Mouse (Mus musculus) ES-E14 (cell line): Measurements from ENCODE around the gene Atxn7. TPM values are rescaled to one million over a fixed set of nuclear protein-coding genes. Genes with fewer than 3 reads are reported as not detected.
A peak's percentile ranks its signal among the peaks of the same experiment; 100 is the strongest.

Experiments used
- DNase-seq: peaks from one replicate; pipeline ENCODE4 v3.0.0-alpha.2; 2013; ENCODE audit warnings: low read depth, low spot score
- H3K27ac ChIP-seq: 2 replicates; pipeline ENCODE4 v1.5.1; 2012; ENCODE audit warnings: low read depth, mild to moderate bottlenecking, low read length, moderate library complexity, mixed read lengths; ENCODE audit not compliant: poor library complexity, insufficient read depth, severe bottlenecking
- H3K36me3 ChIP-seq: 2 replicates; pipeline ENCODE4 v1.6.1; 2012; ENCODE audit warnings: mild to moderate bottlenecking, low read length, moderate library complexity, mixed read lengths; ENCODE audit not compliant: control insufficient read depth, poor library complexity, insufficient read depth, severe bottlenecking
- H3K4me1 ChIP-seq, 2 experiments: fragments of 150-350 bp in 1 of 2; sonication (generic) in 1 of 2; 2 replicates each; pipeline ENCODE4 v1.6.1; 2012; ENCODE audit warnings: low read length in 2 of 2, mild to moderate bottlenecking in 1 of 2, mixed read lengths in 1 of 2; ENCODE audit not compliant: control insufficient read depth in 2 of 2, insufficient read depth in 2 of 2, poor library complexity in 1 of 2
- H3K4me3 ChIP-seq, 2 experiments: fragments of 150-350 bp in 1 of 2; sonication (generic) in 1 of 2; 2 replicates each; pipeline ENCODE4 v1.5.1; 2012; ENCODE audit warnings: low read length in 2 of 2, low read depth in 1 of 2, mild to moderate bottlenecking in 1 of 2, mixed read lengths in 1 of 2; ENCODE audit not compliant: insufficient read depth in 1 of 2, poor library complexity in 1 of 2, severe bottlenecking in 1 of 2
- H3K9ac ChIP-seq: 2 replicates; pipeline ENCODE4 v1.6.1; 2012; ENCODE audit warnings: low read depth, mild to moderate bottlenecking, low read length, mixed read lengths; ENCODE audit not compliant: poor library complexity, insufficient read depth, severe bottlenecking
- H3K9me3 ChIP-seq: fragments of 150-350 bp; sonication (generic); 2 replicates; pipeline ENCODE4 v1.6.1; 2012; ENCODE audit warnings: low read depth, mild to moderate bottlenecking, low read length; ENCODE audit not compliant: control insufficient read depth, insufficient read depth
- CHD2 ChIP-seq: IDR thresholded peaks from 2 replicates; pipeline ENCODE4 v1.6.1; 2014; ENCODE audit warnings: mild to moderate bottlenecking, low read depth, low read length, inconsistent platforms
- HCFC1 ChIP-seq: IDR thresholded peaks from 2 replicates; pipeline ENCODE4 v1.6.1; 2012; ENCODE audit warnings: low read length, inconsistent platforms, borderline replicate concordance; ENCODE audit not compliant: insufficient read depth
- MAFK ChIP-seq: IDR thresholded peaks from 2 replicates; pipeline ENCODE4 v1.6.1; 2014; ENCODE audit warnings: mild to moderate bottlenecking, low read depth, low read length, inconsistent platforms; ENCODE audit not compliant: insufficient read depth
- ZC3H11A ChIP-seq: IDR thresholded peaks from 2 replicates; pipeline ENCODE4 v1.6.1; 2012; ENCODE audit warnings: low read depth, mild to moderate bottlenecking, inconsistent platforms, low read length, borderline replicate concordance
- ZNF384 ChIP-seq: IDR thresholded peaks from 2 replicates; pipeline ENCODE4 v1.6.1; 2012; ENCODE audit warnings: low read depth, low read length, inconsistent platforms
- in situ Hi-C, 2 experiments: fragments of 600-800 bp; cut with MboI; formaldehyde crosslinking; loops; one replicate each; pipeline ENCODE4 v1.15.1; 2025; ENCODE audit warnings: low sequenced_read_pairs in 2 of 2, inconsistent platforms in 1 of 2; ENCODE audit not compliant: unreplicated experiment in 2 of 2
- total RNA-seq: library from RNA; depleted of rRNA; stranded (reverse); fragments of 300-350 nt; gene quantifications from 2 replicates; pipeline ENCODE4 v1.2.3, GENCODE M21; 2012; rRNA removed

Atxn7 gene
- total RNA-seq, 1 experiment = 2.9 TPM

DNA sequence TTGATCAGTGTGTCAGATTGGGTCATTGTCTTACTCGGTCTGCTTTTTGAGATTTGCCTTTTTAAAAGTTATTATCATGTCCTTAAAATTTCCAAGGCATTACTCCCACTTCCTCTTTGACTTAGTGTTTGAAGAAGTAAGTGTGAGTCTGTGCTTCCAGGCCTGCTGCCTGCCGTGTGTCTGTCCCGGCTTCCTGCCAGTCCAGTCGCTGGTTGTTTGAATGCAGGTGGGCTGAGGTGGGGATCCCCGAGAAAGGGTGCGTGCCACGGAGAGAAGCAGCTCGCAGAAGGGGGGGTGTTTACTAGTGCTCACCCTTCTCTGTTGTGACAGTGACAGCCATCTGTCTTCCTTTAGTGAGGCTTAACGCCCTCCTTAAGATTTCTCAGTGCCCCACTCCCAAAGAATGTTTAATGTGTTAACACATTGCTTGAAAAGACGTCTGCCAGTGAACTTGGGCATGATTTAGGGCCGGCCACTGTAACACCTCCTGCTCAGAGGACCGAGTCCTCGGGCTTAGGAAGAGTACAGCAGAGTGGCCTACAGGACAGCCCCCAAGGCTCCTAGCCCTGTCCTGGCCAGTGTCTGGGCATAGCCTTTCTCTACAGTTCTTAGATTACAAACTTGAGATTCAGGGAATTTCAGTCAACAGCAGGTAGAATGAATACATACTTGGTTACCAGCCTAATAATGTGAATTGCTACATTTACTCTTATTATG is 143.1 kb downstream of the Atxn7 start:
- H3K9ac ChIP-seq = no peak overlapping the region
- in situ Hi-C loops = no loop called here

DNA sequence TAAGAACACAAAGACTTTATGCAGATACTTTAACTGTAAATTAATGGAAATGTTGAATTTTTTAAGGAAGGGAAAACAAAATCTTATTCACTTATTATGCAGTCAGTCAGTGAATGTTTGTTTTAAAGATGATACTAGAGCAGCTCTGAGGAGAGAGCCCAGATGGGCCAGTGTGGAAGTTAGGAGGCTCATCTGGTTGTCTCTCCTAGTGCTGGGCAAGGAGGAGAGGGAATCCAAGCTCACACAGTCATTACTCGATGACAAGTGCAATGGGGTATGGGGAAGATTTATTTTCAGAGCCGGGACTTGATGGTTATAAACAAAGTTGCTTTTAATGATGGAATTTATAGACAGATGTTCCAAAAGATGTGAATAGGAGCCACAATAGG is 143.7 kb downstream of the Atxn7 start:
- Histone ChIP-seq H3K4me3 (no peak overlapping the region), H3K36me3 (no peaks in the 10 kb centered on the region; the same call in 1 of the 2 replicates), H3K27ac (no peak overlapping the region), H3K4me1 (no peaks in the 10 kb centered on the region), H3K9me3 (no peaks in the 10 kb centered on the region), H3K9ac (no peak overlapping the region)
- no peak for DNase-seq
- in situ Hi-C loops = no loop called here
- TF ChIP-seq ZNF384 (no peak), ZC3H11A (no peak), HCFC1 (no peak), CHD2 (no peak), MAFK (no peak)

More for the DNA sequence above, 143.1 kb downstream of the Atxn7 start:
- Histone ChIP-seq H3K4me1 (no peaks in the 10 kb centered on the region), H3K9me3 (no peaks in the 10 kb centered on the region), H3K36me3 (no peaks in the 10 kb centered on the region; the same call in 1 of the 2 replicates), H3K27ac (no peak overlapping the region), H3K4me3 (no peak overlapping the region)
- no peak for DNase-seq
- TF ChIP-seq MAFK (no peak), HCFC1 (no peak), ZNF384 (no peak), ZC3H11A (no peak), CHD2 (no peak)

DNA sequence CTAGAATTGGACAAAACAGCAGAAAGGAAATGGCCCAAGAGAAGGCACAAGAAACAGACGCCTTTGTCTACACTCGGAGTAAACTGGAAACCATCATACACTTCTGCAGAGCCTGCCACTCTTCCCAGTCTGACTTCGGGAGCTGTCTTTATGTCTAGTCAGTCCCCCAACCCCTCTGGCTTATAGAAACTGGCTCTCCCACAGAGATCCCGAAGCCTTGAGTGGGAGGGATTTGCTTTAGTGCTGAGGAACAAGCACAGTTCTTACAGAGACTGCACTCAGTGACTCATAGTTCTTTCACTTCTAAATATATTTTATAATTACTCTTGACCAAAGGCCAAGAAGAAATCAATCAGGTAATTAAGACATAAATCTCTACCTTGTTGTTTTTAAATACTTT is 149.5 kb downstream of the Atxn7 start:
- no peak overlapping the region for H3K9ac ChIP-seq
- no peaks in the 10 kb centered on the region; the same call in 1 of the 2 replicates for H3K9me3 ChIP-seq
- no peak overlapping the region for H3K27ac ChIP-seq
- in situ Hi-C loops = no loop called here
- peaks cover 13% of the 10 kb centered on the region for H3K36me3 ChIP-seq
- DNase-seq = no peak
- no peaks in the 10 kb centered on the region for H3K4me1 ChIP-seq
- no peak overlapping the region for H3K4me3 ChIP-seq
- no peak for TF ChIP-seq MAFK
- TF ChIP-seq ZC3H11A = no peak
- TF ChIP-seq HCFC1 = no peak
- TF ChIP-seq CHD2 = no peak
- no peak for TF ChIP-seq ZNF384

DNA sequence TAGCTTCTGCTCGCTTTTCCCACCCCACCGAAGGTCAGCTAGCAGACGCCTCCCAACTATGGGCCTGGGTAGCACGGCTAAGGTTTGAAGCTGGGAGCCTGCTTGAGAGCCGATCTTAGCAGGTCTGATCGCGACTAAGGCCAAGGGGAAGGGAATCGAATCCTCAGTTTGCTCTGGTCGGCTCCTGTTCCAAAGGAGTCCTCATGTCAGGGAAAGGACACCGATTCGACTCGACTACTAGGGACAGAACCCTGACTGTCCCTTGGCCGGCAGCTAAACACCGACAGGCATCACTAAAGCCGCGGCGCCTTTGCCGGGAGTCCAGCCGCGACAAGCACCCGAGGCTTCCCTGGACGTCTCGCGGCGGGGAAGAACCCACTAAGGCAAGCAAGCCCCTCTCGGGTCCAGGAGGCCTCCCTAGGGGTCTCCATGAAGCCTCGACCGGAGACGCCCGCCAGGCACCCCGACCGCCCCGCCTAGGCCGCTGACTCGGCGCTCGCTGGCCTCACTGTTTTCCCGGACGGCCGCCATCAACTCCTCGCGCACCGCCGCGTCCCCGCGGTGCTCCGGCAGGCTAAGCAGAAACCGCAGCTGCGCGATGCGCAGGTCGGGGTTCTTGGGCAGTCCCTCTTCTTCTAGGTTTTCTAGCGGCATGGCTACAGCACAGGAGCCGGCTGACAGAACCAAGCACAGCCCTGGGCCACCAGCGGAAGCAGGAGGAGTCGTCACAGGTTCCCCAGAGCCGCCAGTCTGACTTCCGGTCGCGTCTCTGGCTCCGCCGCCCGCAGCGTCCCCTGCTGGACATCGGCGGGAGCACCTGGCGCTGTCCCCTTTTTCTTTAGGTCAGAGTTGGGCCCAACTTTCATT is 159.2 kb downstream of the Atxn7 start, which contains the start of gene Psmd6:
Gene Psmd6, minus strand, starts transcription at position 755 of the 867 bp plus-strand sequence.
- peak within 1 kb of the TSS; percentile 85 to 98 for H3K4me3 ChIP-seq
- H3K9ac ChIP-seq = peak within 1 kb of the TSS; percentile 99
- in situ Hi-C loops = no loop called here
- H3K4me1 ChIP-seq = peaks cover 0 to 4% of the 10 kb centered on the region in 2 experiments; a peak in 1 of 4 replicates
- no peaks in the 10 kb centered on the region; the same call in 1 of the 2 replicates for H3K9me3 ChIP-seq
- peak; percentile 58 for DNase-seq
- no peak within 1 kb of the TSS for H3K27ac ChIP-seq
- peaks cover 19% of the 10 kb centered on the region for H3K36me3 ChIP-seq
- TF ChIP-seq CHD2 (no peak), HCFC1 (peak; percentile 80)

Other genes starting within 250 kb of the Atxn7 start
- 0.74 and 1.1 TPM in 2 replicates for gene Gm281, start 47.0 kb upstream of the Atxn7 start, total RNA-seq
- gene Thoc7, start 412 bp downstream of the Atxn7 start, total RNA-seq = 58.1 and 66.7 TPM in 2 replicates
- 127 and 187 TPM in 2 replicates for gene Psmd6, start 159.5 kb downstream of the Atxn7 start, total RNA-seq
- not detected in 2 replicates for gene Olfr720, start 225.4 kb downstream of the Atxn7 start, total RNA-seq